Mouse (Mus musculus) heart, postnatal 10 days (tissue): ENCODE data around the gene Pus7l. TPM values are rescaled to one million over a fixed set of nuclear protein-coding genes. Genes with fewer than 3 reads are reported as not detected.

Source experiments
- DNase-seq, 2 experiments: peaks; one replicate each; pipeline ENCODE4 v3.0.0; 2021
- intact Hi-C: fragments of 180-260 bp; cut with DNase I; formaldehyde crosslinking; loops from one replicate; pipeline ENCODE4 v1.15.1; 2025
- total RNA-seq, 2 experiments: library from RNA; stranded (reverse); gene quantifications; 2 replicates each; pipeline ENCODE4 v1.2.3; 2021

Gene Pus7l
- 1 to 10 TPM; 2.9 to 3.1 TPM for total RNA-seq

DNA sequence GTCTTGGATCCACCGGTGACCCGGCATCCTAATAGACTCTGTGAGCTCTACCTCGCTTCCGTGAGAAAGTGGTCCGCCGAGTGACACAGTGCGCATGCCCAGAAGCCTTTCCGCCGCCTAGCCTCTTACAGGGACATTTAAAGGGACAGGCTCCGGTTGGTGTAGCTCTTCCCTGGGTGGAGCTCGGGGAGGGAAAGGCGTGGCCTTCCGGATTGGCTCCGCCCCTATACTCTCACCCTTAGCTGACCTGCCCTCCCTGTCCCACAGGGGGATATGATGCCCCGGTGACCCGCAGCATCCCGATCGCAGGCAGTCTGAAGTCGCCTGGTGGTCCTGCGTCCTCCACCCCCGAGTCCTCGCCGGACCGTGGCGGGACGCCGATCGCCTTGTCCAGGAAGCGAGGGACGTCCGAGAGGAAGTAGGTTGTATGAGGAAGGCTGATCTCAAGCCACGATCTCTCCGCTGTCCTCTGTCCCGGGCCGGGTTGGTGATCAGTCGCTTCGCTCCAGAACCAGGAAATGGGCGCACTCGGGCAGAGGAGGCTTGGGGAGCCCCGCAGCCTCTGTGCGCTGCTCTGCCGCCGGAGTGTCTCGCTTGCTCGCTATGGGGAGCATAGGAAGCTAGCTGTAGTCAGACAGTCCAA lies at the start of gene Pus7l, which contains the start of gene Irak4:
Gene Pus7l (minus strand): TSS at position 139 of the 643 bp plus-strand sequence.
Gene Irak4 (plus strand): TSS at position 235 of the 643 bp plus-strand sequence.
- peak; percentile 95 for DNase-seq
- intact Hi-C loops: no loop called here

DNA sequence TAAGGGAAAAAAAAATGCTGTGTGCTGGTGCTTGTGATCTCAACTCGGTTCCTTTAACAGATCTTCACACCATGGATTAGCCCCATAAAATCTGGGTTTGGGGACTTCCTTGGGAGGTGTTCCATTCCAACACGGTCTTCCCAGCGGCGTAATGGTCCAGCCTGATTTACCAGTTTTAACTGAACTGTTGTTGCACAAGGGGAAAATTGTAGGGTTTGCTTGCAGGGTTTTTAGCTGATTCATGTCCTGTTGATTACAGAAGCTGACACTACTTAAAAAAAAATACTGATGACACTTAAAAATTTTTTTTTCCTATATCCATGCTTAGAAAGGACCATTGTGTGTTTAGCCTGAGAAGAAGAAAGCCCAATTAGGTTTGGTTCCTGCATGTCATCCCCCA lies 48.0 kb upstream of the Pus7l start:
- DNase-seq: no peak
- intact Hi-C loops: no loop called here

DNA sequence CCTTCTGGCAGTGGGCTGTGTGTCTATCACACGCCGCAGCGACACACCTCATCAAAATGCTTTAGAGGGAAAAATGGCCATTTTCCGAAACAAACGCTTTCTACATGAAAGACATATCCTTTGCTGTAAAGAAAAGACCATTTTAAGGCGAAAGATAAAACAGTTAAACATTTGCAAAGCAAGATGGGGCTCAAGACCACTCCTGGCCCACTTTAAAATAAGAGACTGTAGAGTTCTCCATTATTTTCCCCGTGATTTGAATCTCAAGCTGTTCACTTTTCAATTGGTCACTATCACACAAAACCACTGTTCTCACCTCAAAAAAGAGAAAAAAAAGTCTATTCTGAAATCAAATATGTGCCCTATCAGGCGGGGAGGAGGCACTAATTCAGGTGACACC lies 46.7 kb upstream of the Pus7l start:
- intact Hi-C loops: no loop called here
- DNase-seq: no peak

DNA sequence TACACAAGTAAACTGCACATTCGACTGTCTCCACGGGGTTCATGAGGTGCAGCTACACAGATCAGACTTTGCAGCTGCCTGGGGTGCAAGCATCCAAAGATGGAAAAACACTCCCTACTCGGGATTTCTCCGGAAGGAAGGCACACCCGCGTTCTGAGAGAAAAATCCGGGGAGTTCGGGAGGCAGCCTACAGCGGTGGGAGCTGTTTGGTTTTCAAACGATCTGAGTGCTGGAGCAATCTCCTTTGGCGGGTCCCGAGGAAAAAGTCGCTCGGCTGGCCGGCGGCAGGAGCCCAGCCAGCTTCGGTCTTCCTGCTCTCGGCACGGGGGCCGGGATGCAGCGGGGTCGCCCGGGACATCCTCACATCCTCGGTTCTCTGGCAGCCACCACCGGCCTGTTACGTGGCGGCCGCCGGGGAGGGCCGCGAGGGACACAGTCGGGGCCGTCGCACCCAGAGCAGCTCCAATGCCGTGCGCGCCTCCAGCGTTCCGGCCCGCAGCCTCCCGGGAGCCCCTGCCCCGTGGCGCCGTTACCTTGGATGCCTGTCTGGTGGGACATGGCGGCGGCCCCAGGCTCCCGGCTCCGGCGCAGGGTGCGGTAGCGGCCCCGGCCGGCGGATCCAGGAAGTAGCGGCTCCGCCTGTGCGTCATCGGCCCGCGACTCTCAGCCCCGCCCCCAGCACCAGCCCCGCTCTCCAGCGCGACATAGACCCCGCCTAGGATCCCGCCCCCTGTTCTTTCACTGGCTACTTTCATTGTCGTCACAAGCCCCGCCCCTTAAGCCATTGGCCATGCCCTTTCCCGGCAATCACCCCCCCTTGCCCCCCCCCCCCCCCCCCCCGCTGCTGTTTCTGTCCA lies 46.1 kb upstream of the Pus7l start, which contains the start of gene Twf1:
Gene Twf1 (minus strand): TSS at position 671 of the 857 bp plus-strand sequence.
- peak; percentile 99 for DNase-seq
- intact Hi-C loops: no loop called here

DNA sequence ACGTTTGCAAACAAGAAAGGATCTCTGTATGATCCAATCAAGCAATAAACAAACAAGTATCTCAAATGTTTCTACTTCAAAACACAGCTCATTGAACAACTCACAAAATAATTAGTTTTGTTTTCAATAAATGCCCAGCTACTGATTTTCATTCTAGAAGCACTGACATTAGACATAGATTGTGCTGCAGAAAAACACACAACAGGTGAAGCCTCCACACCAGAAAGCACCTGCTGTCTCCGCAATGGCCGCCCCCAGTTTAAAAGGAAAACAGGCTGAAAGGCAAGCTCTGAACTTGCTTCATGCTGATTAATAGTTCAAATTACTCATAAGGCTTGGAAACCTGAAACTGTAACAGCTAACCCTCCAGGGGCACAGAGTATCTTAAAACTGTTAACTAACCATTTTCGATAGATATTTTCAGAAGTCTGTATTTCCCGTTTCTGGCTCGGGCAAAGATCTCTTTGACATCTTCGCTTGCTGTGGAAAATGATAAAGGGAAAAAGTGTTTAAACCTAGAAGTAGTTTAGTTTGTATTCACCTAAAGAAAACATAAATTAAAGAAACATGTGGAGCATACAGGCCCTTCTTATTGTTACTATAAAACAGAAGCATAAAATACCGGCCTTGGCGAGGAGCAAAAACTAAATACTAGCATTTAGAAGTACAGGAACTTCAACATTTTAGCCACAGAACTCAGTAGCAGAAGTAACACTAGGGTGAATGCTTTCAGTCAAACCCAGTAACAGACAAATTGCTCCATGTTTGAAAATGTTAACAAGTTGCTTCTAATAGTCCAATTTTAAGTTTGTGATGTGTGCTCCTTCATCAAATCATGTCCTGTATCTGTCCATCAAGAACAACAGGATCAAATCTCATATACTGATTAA lies 44.7 kb upstream of the Pus7l start:
- no peak for DNase-seq
- intact Hi-C loops: no loop called here

DNA sequence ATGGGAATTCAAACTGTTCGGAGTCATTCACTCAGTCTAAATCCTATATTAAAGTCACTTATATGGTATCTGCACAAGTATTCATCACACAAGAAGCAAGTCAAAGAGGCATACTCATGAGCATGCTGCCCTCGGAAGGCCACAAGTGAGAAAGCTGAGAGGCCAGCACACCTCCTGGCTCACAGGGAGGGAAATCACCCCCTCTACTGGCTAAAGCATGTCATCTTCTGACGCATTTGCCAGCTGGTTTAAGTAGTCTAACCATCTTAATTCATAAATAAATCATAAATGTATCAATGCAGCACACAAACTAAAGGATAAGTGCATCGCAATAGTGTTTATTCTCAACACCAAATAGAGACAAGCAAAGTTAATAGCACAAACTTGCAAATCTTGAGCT lies 41.4 kb upstream of the Pus7l start:
- no peak for DNase-seq
- intact Hi-C loops: no loop called here

DNA sequence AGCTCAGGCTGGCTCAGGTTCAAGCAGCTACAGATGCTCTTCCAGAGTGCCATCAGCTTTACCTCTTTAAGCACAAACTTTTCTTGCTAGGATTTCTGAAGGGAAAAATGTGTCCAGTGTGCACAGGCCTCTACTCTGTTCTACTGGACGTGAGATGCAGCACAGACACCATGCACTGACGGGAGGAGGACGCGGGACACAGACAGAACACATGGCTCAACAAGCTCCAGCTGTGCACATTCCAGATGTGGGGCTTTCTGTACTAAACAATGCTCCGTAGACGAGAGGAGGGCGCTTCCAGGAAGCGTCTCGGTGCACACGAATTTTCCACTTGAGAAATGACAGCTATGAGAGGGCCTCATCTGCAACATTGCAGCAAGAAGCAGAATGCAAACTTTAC lies 39.8 kb upstream of the Pus7l start:
- no peak for DNase-seq
- intact Hi-C loops: no loop called here

DNA sequence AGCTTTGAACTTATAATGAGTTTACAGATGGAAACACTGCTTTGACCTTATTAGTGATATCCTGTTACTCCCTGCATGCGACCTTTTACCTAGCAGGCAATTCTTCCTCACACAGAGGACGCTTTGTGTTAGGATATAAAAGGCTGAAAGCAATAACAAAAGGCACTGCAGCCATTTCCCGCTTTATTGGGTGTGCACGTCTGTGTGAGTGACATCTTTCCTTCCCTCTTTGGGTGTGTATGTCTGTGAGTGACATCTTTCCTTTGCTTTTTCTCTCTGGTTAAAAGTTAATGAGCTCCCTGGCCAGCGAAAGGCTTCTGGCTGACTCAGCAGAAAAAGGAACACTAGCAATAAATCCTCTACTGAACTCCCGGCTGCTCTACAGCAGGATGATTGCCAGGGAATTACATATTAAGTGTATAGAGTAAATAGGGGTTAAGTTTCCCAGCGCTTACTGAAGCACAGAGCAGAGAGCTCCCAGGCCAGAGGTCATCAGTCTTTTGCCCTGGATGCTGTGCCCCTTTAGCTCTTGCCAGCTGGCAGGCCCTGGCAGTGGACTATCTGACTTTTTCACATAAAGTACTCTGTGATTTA lies 38.8 kb upstream of the Pus7l start:
- intact Hi-C loops: no loop called here

DNA sequence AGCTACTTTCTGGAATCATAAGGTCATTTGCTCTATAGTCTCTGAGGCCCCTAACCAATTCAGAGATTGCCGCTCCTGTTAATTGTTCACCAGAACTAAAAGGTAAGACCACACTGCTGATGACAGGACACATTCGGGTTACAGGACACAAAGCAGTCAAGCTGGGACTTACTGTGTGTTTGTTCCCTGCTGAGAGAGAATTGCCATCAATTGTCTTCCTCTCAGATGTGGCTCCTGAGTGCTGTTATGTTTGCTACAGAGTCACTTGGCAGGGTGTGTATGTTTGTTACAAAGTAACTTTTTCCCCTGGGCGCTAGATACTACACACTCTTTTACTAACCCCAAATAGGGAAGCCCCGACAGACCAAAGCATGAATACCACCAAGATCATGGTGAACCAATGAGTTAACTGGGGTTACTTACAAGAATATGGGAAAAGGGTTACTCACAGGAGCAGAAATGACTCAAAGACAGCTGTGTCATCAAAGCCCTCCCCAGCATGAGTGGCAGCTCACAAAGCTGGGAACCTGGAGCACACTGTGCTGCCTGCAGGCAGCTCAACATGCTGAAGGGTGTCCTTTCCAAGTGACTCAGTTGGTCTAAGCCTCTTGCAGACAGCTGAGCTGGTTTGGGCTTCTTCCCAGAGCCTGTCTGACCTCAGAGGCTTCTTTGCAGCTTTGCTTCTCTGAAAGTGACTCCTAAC lies 31.4 kb upstream of the Pus7l start:
- intact Hi-C loops: no loop called here

More for the DNA sequence above, 38.8 kb upstream of the Pus7l start:
- no peak for DNase-seq

DNA sequence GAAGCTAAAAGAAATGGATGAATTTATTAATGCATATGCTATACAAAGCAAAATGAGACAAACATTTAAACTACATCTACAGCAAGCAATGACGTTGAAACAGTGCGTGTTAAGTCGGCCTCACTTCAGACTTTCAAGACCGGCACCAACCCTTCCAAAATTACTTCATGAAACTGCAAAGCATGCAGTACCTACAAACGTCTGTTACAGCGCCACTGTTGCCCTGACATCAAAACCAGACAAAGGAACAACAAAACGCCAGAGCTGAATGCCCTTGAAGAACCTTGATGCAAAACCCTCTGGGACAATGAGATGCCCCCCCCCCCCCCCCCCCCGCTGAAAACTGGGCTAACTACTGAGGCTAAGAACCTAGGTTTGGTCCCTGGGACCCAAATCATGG lies 29.4 kb upstream of the Pus7l start:
- no peak for DNase-seq
- intact Hi-C loops: no loop called here

More for the DNA sequence above, 31.4 kb upstream of the Pus7l start:
- no peak for DNase-seq

DNA sequence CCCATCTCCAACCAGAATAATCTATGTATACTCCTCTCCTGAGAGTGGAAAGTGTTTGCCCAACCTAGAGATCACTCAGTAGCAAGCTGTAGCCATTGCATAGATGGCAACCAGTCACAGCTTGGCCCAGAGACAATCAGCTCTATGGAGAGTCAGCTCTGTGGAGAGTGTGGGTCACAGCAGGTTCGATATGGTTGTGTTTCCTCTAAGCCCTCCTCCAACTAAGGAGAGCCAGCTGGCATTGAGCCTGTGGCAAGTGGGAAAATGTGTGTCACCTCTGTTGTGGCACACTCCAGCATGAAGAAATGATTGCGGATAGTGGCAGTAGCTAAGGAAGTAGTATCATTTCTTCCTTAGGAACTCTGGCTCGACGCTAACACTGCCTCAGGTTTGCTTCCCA lies 28.2 kb upstream of the Pus7l start:
- no peak for DNase-seq
- intact Hi-C loops: no loop called here

DNA sequence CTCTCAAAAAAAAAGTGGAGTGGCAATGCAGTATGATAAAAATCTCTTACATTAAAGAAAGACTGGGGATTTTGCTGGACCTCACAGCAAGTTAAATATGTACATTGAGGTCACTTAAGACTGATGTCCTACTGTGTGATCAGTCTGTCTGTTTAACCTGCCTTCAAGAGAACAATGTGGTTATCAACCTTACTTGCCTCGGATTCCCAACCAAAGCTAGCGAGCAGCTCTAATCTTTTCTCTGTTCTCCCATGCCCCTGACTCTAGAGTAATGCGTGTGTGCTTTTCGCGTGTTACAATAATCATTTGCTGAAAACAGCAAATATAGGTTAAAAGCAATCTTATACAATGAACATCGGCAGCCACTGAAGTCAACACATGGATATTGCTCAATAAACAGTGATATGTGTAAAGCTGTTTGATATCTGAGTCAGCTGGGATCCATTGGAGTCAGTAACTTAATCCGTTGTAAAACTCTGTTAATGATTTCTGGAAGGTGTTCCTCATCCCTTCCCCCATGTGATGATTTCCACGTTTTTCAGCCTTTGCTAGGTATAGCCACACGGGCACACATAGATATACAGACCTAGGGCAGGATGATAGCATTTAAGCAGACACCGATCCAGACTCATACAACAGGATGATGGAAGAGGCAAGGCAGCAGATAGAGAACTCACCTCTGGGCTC lies 25.3 kb upstream of the Pus7l start:
- DNase-seq: no peak
- intact Hi-C loops: no loop called here

DNA sequence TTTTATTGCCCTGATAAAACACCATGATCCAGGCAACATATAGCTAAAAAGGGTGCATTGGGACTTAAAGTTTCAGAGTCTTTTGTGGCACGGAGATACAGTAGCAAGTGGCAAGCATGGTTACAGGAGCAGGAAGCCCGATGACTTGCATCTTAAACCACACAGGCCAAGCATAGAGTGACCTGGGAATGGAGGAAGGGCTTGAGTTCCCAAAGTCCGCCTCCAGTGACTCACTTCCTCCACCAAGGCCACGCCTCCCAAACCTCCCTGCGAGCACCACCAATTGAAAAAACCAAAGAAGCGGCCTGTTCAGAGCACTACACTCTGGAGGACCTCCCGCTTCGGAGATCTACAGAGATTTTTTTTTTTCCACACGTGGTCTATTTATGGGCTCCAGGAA lies 22.5 kb upstream of the Pus7l start:
- intact Hi-C loops: no loop called here

DNA sequence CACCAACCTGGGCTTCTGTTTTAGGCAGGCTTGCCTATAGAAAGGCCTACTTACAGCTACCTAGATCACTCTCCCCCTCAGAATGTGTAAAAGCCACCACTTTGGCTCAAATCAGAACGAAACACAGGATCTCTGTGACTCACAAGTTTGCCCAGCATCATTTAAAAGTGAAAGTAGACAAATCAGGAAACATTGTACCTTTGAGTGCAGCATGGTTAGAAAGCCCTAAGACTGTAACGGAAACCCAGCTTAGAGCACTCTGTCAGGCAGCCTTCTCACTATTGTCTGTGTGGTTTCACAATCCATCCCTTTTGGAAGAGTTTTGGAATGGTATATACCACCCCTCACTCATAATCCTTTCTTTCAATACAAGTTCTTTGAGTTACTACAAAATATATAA lies 21.6 kb upstream of the Pus7l start:
- DNase-seq: no peak
- intact Hi-C loops: no loop called here

More for the DNA sequence above, 22.5 kb upstream of the Pus7l start:
- no peak for DNase-seq

DNA sequence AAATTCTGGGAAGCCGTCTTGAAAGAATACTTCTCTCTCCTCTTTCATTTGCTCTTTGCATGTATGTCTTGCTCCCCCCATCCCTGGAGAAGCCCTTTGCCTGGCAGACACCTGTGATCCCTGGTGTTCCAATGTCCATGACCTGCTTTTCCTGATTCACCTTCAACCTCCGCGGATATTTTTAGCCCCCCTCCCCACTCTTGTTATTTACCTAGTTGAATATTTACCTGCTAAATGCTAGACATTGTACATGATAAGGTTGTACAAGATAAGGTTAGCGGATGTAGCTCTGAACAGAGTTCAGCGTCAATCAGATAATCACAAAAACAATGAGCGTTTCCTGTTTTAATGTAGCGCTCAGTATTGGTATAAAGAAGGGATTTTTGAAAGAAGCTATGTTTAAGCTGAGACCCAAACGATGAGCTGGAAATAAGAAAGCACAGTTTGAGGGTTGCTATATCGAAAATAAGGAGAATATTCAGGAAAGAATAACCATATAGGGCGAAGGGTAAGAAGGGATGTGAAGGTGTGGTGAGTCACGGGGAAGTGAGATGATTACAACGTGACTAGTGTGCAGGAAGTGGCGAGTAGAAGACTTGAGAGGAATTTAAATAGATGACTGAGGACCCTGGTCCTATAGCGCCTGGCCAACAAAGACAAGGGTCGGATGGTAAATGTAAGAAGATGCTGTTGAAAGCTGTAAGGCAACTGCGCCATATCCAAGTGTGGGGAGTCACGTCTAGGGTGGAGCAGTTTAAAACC lies 15.7 kb upstream of the Pus7l start:
- intact Hi-C loops: no loop called here

DNA sequence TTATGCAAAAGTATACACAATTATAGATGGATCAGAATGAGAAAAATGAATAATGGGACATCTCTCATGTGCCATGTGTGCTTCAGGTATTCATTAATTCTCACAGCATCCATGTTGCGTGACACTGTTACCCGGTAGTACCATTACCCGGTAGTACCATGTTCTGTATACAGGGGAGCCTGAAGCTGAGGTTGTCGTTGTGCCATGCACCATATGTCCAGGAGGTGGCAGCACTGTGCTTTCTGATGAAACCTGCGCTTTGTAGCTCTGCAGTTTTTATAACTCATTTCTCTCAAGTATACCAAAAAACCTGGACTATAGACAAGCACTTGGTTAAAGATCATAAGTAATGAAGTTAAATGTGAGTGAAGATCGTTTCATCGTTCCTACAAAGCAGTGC lies 14.1 kb upstream of the Pus7l start:
- peak; percentile 85 to 93 for DNase-seq
- intact Hi-C loops: loop anchor here (1.0 kb wide), 3 partner anchors 44 to 1017 kb away; no protein-coding TSS in a partner anchor

More for the DNA sequence above, 15.7 kb upstream of the Pus7l start:
- DNase-seq: no peak

DNA sequence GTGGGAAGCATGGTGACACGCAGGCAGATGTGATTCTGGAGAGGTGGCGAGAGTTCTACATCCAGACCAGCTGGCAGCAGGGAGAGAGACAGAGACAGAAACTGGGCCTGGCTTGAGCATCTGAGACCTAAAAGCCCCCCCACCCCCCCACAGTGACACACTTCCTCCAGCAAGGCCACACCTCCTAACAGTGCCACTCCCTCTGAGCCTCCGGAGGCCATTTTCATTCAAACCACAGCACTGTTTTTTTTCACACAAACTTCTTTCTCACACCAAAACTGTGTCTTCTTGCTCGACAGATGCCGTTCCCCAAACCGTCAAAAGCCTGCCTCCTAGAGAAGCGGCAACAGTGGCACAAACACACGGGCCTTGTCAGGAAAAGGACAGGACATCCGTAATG lies 10.2 kb upstream of the Pus7l start:
- DNase-seq: no peak
- intact Hi-C loops: no loop called here

DNA sequence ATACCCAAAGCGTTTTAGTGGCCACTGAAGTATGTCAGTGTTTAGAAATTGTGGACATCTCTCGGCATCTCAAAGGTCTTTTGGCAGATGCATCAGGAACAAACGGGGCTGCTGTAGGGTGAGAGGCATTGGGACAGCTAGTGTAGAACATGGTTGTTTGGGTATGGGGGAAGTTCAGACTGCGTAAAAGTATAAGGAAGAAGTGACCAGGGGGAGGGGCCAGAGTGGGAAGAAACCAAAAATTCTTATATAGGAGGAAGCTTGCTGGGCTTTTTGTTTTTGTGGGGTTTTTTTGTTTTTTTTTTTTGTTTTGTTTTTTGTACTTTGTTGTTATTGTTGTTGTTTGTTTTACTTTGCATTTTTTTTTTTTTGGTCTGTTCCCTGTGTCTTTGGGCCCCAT lies 1.5 kb upstream of the Pus7l start:
- intact Hi-C loops: no loop called here
- DNase-seq: no peak
